Mouse (Mus musculus): Measurements from ENCODE around the gene Sept14.
"Not testable (repeated sequence)": the region's sequence is repeated elsewhere in the genome, so short reads cannot be mapped to it uniquely, and the experiment has no call there.

Gene Sept14

GRCm38 (mm10) chr5:129708412-129708811 is at the start of gene Sept14:
TSS of gene Sept14 (minus strand) at chr5:129708512.
- no peak for DNase-seq (ENCODE audit: low read depth, low spot score)

GRCm38 (mm10) chr5:129756886-129757285 is 48.6 kb upstream of the Sept14 start:
- no peak for DNase-seq (ENCODE audit: low read depth, low spot score)

GRCm38 (mm10) chr5:129744050-129744449 is 35.7 kb upstream of the Sept14 start:
- DNase-seq (ENCODE audit: low read depth, low spot score), result no peak

- no peak for DNase-seq (ENCODE audit: low read depth, low spot score)
These were observed 34.7 kb upstream of the Sept14 start for GRCm38 (mm10) chr5:129742903-129743488.

- DNase-seq (ENCODE audit: low read depth, low spot score), result no peak
These were observed 32.7 kb upstream of the Sept14 start for GRCm38 (mm10) chr5:129740976-129741375.

- DNase-seq (ENCODE audit: low read depth, low spot score), result no peak
These were observed 22.7 kb upstream of the Sept14 start for GRCm38 (mm10) chr5:129731021-129731420.

GRCm38 (mm10) chr5:129730344-129730743 is 22.0 kb upstream of the Sept14 start:
- no peak for DNase-seq (ENCODE audit: low read depth, low spot score)

- DNase-seq (ENCODE audit: low read depth, low spot score), result no peak
These were observed 21.0 kb upstream of the Sept14 start for GRCm38 (mm10) chr5:129729286-129729685.

GRCm38 (mm10) chr5:129726784-129727183 is 18.5 kb upstream of the Sept14 start:
- DNase-seq (ENCODE audit: low read depth, low spot score), result no peak

- no peak for DNase-seq (ENCODE audit: low read depth, low spot score)
These were observed 17.6 kb upstream of the Sept14 start for GRCm38 (mm10) chr5:129725774-129726392.

- peak; percentile 71 for DNase-seq (ENCODE audit: low read depth, low spot score)
These were observed 16.8 kb upstream of the Sept14 start, which contains the start of gene Nipsnap2 for GRCm38 (mm10) chr5:129724834-129725773. TSS of gene Nipsnap2 (plus strand) at chr5:129725063.

- DNase-seq (ENCODE audit: low read depth, low spot score), result no peak
These were observed 16.0 kb upstream of the Sept14 start for GRCm38 (mm10) chr5:129724268-129724667.

- no peak for DNase-seq (ENCODE audit: low read depth, low spot score)
These were observed 11.9 kb upstream of the Sept14 start for GRCm38 (mm10) chr5:129720176-129720575.

- no peak for DNase-seq (ENCODE audit: low read depth, low spot score)
These were observed 8.7 kb upstream of the Sept14 start for GRCm38 (mm10) chr5:129717016-129717415.

GRCm38 (mm10) chr5:129715326-129715861 is 7.1 kb upstream of the Sept14 start, which contains the start of gene Mrps17:
TSS of gene Mrps17 (plus strand) at chr5:129715497.
- DNase-seq (ENCODE audit: low read depth, low spot score), result peak; percentile 86

- no peak for DNase-seq (ENCODE audit: low read depth, low spot score)
These were observed 4.9 kb downstream of the Sept14 start for GRCm38 (mm10) chr5:129703368-129703767.

GRCm38 (mm10) chr5:129701706-129702105 is 6.6 kb downstream of the Sept14 start:
- no peak for DNase-seq (ENCODE audit: low read depth, low spot score)

GRCm38 (mm10) chr5:129700506-129700905 is 7.8 kb downstream of the Sept14 start:
- DNase-seq (ENCODE audit: low read depth, low spot score), result no peak

GRCm38 (mm10) chr5:129690528-129690927 is 17.8 kb downstream of the Sept14 start:
- no peak for DNase-seq (ENCODE audit: low read depth, low spot score)

- DNase-seq (ENCODE audit: low read depth, low spot score), result no peak
These were observed 20.7 kb downstream of the Sept14 start for GRCm38 (mm10) chr5:129687621-129688020.

- DNase-seq (ENCODE audit: low read depth, low spot score), result not testable (repeated sequence)
These were observed 23.2 kb downstream of the Sept14 start for GRCm38 (mm10) chr5:129685141-129685540.

- peak; percentile 50 for DNase-seq (ENCODE audit: low read depth, low spot score)
These were observed 38.3 kb downstream of the Sept14 start, which contains the start of gene Zfp11 for GRCm38 (mm10) chr5:129670036-129670458. TSS of gene Zfp11 (minus strand) at chr5:129670099.
